Mouse (Mus musculus) E14TG2a.4 (cell line): ENCODE measurements around the gene Zfp276.

Experiments
- CTCF ChIP-seq: conservative IDR thresholded peaks from 2 replicates; pipeline ENCODE4 v1.5.1; 2014; ENCODE audit warnings: low read length
- NANOG ChIP-seq: IDR thresholded peaks from 2 replicates; pipeline ENCODE4 v1.6.1; 2014; ENCODE audit warnings: borderline replicate concordance, low read length, mixed read lengths

DNA sequence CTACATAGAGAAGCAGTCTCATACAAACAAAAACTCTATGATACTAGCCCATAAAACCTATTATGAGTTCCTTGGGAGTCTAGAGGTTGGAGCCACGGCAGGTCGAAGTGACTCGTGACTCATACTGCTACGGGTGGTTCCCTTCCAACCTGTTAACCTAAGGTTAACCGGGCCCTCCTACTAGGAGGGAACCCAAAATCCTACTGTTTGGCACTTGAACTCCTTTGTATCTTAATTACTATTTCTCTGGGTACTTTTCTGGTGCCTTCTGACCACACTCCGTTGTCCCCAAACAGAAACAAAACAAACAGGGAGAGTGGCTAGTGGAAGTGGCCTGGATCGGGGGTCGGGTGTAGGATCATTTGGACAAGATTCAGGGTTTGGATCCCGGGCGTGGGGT, 42.1 kb upstream of the Zfp276 start:
- TF ChIP-seq CTCF (no peak), NANOG (no peak)
